Mouse (Mus musculus) heart, postnatal 10 days (tissue): ENCODE measurements around the gene Stoml1. TPM values are rescaled to one million over a fixed set of nuclear protein-coding genes. Genes with fewer than 3 reads are reported as not detected.
"Not testable (repeated sequence)": the region's sequence is repeated elsewhere in the genome, so short reads cannot be mapped to it uniquely, and the experiment has no call there.

Experiments used
- DNase-seq, 2 experiments: peaks; one replicate each; pipeline ENCODE4 v3.0.0; 2021
- intact Hi-C: fragments of 180-260 bp; cut with DNase I; formaldehyde crosslinking; loops from one replicate; pipeline ENCODE4 v1.15.1; 2025
- total RNA-seq, 2 experiments: library from RNA; stranded (reverse); gene quantifications; 2 replicates each; pipeline ENCODE4 v1.2.3; 2021

Stoml1 gene
- total RNA-seq, 2 experiments from 2014 or later = 15.5 to 15.6 TPM

DNA sequence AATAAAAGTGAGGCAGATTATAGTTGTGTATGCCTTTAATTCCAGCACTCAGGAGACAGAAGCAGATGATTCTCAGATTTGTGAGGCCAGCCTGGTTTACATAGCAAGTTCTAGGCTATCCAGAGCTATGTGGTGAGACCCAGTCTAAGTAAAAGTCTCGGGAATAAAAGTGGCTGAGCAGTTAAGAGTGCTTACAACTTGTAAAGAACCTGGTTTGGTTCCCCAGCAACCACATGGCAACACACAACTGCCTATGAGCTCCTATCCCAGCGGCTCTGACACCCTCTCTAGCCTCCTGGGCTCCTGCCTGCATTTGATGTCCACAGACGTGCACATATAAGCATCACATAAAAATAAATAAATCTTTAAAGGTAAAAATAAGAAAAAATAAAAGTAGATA is 17.1 kb downstream of the Stoml1 start:
- DNase-seq = no peak
- intact Hi-C loops = no loop called here

DNA sequence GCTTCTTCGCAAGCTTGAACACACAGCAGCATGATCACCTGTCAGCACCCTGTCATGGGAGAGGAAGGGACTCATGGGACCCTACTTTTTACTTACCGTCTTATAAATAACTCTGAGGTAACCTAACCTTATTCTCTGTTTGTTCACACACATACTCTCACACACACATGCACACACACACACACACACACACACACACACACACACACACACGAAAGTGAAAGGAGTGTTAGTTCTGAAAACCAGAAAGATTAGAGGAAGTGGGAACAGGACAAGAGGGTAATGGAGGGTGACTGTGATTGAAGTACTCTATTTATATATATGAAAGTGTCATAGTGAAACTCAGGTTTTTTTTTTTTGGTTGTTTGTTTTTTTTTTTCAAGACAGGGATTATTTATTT is 18.1 kb downstream of the Stoml1 start:
- no peak for DNase-seq
- intact Hi-C loops = no loop called here

DNA sequence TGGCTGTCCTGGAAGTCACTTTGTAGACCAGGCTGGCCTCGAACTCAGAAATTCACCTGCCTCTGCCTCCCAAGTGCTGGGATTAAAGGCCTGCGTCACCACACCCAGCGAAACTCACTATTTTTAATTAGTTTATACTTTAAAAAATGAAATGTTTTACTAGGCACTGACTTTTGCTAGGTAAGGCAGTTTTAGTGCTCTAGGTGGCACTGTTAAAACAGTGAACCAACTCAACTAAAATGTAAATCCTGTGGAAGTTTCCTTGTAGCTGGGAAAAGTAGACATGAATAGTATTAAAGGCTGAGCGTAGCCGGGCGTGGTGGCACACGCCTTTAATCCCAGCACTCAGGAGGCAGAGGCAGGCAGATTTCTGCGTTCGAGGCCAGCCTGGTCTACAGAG is 18.6 kb downstream of the Stoml1 start:
- intact Hi-C loops, DNase-seq: not testable (repeated sequence)

DNA sequence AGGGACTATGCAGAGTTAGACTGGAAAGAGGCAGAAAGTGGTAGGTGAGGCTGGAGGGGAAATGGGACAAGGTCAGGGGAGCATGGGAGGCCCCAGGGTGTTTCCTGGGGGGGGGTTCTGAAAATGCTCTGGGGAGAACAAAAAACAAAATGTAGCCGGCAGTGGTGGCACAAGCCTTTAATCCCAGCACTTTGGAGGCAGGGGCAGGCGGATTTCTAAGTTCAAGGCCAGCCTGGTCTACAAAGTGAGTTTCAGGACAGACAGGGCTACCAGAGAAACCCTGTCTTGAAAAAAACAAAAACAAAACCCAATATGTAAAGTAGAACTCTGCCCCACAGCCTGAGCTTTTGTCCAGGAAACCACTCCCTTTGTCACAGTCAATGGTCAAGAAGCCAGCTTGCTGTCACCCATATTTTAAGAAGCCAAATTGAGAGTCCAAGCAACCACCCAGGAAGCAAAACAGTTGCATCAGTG is 19.1 kb downstream of the Stoml1 start:
- intact Hi-C loops = no loop called here
- no peak for DNase-seq

DNA sequence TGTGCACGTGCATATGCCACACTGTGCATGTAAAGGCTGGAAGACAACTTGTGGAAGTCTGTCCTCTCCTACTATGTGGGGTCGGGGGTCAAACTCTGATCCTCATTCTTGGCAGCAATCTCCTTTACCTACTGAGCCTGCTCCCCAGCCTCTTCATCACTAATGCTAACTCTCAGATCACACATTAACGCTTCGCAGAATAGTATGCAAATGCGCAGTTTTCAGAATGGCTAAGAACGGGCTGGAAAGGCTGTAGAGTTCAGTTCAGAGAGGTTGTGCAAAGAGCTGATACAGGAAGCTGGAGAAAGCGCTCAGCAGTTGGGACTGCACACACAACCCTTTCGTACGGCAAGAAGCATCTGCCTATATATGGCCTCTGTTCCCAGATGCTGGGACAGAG is 19.9 kb downstream of the Stoml1 start:
- intact Hi-C loops = no loop called here
- no peak for DNase-seq

DNA sequence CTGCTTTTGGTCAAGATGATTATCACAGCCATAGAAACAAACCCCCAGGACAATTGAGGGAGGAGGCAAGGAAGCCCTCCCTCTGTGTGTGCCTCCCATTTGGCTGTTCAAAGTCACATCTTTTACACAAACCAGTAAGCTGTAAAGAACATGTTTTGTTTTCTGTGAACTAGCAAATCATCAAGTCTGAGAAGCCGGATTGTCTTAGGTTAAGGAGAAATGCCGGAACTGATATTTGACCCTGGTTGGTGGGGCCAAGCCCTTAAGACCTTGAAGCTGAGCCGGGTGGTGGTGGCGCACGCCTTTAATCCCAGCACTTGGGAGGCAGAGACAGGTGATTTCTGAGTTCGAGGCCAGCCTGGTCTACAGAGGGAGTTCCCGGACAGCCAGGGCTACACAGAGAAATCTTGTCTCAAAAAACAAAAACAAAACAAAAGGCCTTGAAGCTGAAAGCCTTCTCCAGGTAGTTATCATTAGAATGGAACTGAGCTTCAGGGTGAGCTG is 21.2 kb downstream of the Stoml1 start:
- DNase-seq = no peak
- intact Hi-C loops = no loop called here

DNA sequence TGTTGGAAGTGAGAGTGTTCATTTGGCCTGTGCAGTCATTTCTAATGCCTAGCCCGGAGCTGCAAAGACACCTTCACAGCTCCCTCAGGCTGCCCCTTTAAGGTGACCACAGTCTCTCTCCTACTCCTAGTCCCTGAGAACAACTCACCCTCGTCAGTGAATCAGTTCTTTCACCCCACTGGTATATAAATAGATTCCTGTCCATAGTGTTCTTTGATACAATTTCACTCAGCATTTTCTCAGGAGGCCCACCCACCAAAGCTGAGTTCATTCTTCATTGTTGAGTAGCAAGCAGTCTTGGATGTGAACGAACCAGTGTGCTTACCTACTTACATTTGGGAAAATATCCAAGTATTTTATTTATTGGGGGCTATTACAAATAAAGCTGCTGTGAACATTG is 21.7 kb downstream of the Stoml1 start:
- intact Hi-C loops = no loop called here
- no peak for DNase-seq

DNA sequence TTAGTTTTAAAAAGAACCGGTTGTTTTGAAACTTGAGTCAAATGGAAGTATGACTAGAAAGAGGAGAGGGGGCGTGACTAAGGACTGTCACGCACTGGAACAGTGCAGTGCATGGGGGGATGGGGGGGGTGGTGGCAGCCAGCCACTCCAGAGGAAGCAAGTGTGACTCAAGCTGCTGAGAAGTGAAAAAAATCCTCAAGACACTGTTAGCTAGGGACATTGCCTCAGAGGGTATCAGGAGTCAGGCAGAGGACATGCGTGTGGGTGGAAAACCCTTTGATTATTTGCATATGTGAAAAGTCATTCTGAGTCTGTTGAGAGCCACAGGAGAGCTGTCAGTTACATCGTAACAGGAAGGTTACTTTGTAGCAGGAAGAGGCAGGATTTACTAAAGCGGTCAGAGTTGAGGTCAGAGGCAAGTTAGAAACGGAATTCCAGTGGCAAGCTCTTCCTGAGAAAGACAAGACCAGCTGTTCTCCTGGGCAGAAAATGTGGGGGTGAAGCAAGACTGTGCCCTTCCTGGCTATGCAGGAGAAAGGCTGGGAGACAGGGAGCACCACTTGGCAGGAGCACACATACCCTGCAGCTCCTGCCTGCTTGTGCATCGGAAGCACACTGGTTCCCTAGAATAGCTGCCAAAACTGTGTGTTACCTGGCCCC is 22.3 kb downstream of the Stoml1 start:
- intact Hi-C loops = no loop called here
- peak; percentile 58 to 62 for DNase-seq

DNA sequence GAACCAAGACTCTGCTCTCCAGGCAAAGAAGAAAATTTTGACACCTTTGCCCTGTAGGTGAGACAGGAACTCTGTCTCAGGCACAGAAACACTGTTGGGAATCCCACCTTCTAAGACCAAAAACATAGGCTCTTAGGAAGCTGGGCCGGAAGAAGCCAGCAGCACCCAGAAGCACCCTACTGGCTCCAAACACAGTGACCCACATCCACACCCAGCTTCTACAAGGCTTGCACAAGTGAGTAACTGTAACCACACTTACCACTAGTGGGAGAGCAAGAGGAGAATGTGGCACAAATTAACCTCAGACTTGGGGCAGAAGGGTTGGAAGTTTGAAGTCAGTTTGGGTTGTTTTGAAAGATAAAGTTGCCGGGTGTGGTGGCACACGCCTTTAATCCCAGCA is 22.8 kb downstream of the Stoml1 start:
- intact Hi-C loops = no loop called here
- no peak for DNase-seq

DNA sequence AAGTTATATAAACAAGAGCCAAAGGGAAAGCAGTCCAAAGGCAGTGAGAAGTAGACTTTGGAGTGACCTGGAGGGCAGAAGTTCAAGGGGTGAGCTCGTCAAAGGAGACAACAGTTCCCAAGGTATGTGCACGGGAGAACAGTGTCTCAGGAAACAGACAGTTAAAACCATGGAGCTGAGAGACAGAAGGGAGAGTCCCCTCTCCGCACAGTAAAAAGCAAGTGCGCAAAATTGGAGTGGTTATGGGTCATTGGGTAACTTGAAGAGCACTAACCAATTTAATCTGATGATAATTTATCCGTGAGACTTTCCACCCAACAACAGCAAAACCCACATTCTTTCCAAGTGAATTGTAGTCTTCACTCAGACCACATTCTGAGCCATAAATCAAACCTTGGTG is 23.4 kb downstream of the Stoml1 start:
- no peak for DNase-seq

DNA sequence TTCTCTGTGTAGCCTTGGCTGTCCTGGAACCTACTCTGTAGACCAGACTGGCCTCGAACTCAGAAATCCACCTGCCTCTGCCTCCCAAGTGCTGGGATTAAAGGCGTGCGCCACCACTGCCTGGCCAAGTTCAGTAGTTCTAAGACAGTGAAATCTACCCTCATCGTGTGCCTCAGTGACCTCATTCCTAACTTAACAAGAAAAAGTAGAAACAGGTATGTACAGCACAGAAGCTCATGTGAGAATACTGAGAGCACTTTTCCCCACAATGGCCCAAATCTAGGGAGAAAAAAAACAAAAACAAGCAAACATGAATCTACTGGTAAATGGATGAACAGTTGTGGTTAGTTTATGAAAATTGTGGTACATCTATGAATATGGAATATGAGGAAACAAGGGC is 25.3 kb downstream of the Stoml1 start:
- no peak for DNase-seq
- intact Hi-C loops = no loop called here

More for the DNA sequence above, 23.4 kb downstream of the Stoml1 start:
- intact Hi-C loops = no loop called here

DNA sequence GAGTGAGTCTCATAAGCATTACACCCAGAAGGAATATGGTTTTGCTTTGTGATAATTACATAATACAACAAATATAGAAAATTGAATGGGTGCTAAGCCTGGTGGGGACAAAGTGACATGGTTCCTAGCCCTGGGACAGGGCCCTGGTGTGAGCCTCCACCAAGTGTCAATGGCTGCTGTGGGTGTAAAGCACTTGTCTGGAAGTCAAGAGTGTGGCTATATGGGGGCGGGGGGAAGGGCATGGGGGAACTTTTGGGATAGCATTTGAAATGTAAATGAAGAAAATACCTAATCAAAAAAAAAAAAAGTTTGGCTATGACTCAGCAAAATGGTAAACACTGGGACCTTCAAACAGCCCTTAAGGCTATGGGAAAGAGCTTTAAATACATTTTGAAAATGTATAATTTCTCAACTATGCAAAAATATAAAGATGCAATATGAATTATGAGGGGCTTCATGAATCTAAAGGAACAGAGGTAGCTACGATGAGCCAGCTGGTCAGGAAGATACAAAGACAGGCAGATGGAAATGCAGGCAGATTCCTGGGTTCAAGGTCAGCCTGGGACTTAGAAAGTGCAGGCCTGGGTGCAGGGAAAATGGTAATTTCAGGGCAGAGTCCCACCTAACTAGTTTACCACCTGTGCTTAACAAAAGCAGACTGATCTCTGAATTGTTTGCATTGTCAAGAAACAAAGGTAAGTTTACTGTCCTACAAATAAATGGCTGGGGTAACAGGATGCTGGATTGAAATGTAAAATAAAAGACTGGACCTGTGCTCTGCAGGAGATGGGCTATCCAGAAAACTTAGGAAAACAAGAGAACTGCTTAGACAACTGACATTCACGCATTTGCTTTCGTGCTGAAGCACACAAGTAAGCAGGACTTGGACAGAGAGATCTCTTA is 26.1 kb downstream of the Stoml1 start:
- DNase-seq = no peak

DNA sequence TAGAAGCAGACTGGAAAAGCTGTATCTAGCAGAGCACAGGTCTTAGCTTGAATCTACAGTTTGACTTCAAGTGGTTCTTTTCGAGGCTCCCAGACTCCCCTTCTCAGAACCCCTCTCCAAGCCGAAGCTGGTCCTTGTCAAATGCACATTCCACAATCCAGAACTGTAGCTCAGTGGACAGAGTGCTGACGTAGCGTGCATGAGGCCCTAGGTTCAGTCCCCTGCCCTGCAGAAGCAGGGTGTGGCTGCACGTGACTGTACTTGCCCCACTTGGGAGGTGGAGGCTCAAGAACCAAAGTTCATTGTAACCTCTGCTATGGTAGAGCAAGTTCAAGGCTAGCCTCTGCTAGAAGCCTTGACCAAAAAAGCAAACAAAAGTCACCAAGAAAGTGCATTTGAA is 26.8 kb downstream of the Stoml1 start:
- no peak for DNase-seq
- intact Hi-C loops = loop anchor here (1.0 to 2.0 kb wide), 3 partner anchors 32 to 241 kb away; no protein-coding TSS in a partner anchor

More for the DNA sequence above, 26.1 kb downstream of the Stoml1 start:
- intact Hi-C loops = no loop called here

DNA sequence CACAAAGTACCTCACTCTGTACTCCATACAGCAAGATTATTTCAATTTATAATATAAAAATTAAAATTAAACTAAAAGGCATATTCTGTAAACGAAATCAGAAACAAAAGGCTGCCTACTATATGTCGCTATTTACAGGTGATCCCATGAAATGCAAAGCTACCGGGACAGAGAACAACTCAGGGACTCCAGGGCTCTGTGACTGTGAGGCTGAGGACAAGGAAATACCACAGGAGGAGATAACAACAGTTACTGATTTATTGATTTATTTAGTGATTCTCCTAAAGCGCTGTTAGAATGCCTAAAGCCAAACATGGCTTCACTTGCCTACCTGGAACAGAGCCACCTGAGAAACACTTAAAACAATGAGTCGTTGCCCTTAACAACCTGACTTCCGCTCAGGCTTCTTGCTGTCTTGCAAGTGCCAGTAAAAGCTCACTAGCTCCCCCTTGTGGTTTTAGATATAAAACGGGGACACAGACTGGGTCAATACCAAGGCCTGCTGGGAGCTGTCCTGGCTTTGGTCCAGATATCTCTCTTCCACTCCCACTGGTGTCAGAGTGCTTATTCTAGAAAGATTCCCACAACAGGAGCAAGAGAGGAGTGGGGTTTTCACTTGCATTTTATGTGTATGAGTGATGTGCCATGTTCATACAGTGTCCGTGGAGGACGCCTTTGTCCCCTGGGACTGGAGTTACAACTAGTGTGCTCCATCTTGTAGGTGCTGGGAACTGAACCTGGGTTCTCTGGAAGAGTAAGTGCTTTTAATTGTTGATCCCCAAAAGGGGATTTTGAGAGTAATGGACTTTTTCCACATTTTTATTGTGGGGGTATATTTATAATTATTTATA is 27.5 kb downstream of the Stoml1 start:
- intact Hi-C loops = loop anchor here (1.0 to 2.0 kb wide), 3 partner anchors 33 to 242 kb away; no protein-coding TSS in a partner anchor
- peak; percentile 82 to 89 for DNase-seq

DNA sequence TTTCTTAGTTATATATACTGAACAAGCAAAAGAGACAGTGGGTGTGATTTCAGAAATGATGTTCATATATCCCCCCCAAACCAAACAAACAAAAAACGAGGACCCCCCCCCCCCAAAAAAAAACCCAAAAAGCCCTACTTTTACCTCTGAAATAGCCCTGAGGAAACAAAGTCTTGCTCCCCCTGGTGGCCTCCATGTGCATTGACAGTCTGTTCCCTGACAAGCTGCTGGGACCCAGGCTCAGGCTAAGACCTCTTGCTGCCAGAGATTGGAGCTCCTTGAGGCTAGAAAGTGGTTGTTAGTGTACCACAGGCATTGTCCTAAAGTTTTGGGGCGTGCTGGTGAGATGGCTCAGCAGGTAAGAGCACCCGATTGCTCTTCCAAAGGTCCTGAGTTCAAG is 28.6 kb downstream of the Stoml1 start:
- no peak for DNase-seq
- intact Hi-C loops = loop anchor here (2.0 kb wide), 1 partner anchor 243 kb away; no protein-coding TSS in a partner anchor

DNA sequence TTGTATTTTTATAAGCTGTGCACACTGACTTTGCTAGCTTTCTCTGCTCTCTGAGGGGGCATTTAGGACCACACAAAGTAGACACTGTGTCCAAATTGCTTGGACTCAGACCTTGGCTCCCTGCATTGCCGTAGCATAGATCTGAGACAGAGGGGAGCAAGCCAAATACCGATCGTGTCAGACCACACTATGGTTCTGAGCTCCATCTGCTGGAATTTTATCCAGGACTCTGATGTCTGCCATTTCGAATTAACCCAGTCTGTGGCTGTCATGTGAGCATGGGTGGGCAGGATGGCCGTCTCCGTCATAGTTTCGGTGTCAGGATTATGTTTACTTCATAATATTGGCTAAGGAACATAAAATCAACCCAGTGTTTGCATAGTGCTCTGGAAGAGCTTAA is 30.5 kb downstream of the Stoml1 start:
- intact Hi-C loops = no loop called here
- DNase-seq = no peak

DNA sequence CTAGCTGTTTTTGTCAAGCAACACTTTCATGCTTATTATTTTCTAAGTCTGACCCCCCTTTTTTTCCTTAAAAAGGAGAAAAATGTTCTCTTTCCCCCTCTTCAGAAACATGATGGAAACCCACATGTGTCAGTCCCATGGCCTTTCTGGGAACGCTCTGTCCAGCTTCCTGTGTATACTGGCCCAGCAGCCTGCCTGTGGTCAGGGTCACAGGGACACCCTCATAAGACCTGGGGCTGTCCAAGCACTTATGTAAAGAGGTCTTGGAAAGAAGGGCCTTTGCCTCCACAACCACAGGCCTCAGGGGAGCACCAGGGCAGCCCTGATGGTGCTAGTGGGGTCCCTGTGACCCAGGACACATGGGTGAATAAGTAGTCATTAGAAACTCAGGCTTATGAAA is 36.1 kb downstream of the Stoml1 start:
- intact Hi-C loops = no loop called here
- no peak for DNase-seq

DNA sequence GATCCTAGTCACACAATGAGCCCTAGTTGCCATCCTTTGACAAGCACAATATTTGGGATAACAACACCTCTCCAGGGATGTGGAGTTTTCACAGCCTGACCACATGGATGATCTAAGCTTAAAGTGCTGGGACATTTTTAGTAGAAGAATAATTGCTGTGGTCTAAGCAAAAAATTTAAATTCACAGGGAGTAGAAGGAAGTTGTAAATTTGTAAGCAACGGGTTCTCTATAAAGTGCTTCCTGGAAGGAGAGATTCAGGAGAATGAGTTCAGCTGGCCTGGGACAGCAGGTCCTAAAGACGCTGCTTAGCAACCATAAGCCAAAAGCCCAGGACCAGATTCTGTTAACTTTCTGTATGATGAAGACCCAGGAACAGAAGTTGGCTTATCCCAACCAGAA is 36.9 kb downstream of the Stoml1 start:
- no peak for DNase-seq
- intact Hi-C loops = no loop called here

DNA sequence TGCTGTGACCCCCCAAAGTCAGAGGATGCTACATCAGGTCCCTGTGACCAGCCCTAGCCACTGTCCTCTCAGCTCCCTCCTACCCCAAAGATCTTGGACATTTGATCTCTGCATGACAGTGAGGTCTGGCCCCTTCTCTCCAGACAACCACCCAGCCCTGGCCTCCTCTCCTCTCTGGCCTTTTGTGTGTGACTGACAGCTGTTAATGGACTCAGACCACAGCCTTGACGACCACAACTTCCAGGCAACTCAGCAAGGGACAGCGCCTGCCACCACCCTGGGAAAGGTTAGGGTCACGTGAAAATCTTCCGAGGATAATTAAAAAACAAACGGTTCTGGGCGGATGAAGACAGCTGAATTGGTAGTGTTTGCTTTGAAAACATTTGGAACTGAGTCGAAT is 41.6 kb downstream of the Stoml1 start:
- no peak for DNase-seq
- intact Hi-C loops = no loop called here

DNA sequence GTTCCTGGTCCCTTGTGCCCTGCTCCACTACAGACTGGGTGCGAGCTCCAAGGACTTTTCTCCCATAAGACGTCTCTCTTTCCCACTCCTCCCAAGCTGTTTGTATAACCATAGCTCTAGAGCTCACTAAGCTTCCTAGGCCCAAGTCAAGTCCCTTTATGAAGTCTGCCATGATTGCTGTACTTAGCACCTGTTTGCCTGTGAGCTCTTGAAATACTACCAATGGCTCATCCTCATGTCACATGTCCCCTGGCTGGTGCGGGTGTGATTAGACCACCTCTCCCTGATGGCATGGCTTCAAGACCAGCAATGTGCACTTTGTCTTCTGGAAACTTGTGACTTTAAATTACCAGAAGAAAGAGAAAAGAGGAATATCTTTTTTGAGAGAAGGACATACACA is 42.4 kb downstream of the Stoml1 start:
- no peak for DNase-seq
- intact Hi-C loops = no loop called here
